In the genomic region with DNA sequence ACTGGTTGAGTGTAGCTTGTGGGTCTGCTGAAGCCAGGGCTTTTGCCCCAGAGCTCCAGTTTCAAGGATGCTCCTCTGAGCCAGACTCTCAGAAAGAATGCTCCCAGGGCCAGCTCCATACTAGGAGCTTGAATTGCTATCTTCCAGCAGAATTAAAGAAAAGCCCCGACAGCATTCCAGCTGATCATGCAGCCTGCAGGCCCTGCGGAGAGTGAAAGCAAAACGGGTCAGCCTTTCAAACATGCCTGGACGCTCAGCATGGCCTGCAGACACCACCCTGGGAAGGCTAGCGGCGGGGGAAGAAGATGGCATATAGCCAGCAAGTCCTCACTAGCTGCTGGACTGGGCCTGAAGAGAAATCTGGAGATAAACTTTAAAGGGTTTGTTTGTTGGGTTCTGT, we compare ENCODE assay signal across 8 mouse cellular contexts. TPM values are rescaled to one million over a fixed set of nuclear protein-coding genes. Genes with fewer than 3 reads are reported as not detected.
DNase-seq lines count a peak whose midpoint lies in the region; ATAC-seq and TF ChIP-seq lines count a peak whose summit lies in the region.

No protein-coding gene starts in this region.

- ATAC-seq in intestine, embryonic 14.5 days (replicated peaks; ENCODE audit: low FRiP score, low TSS enrichment, low read depth): no peak
- no peak for ATAC-seq in intestine, postnatal 0 days
- no peak for ATAC-seq in forebrain, embryonic 15.5 days (replicated peaks)

- no peaks in the 10 kb centered on the region for H3K36me3 ChIP-seq in intestine, embryonic 14.5 days (ENCODE audit: control insufficient read depth, insufficient read depth, low read length)
- no peaks in the 10 kb centered on the region for H3K36me3 ChIP-seq in intestine, postnatal 0 days (ENCODE audit: control insufficient read depth, insufficient read depth)
- no peaks in the 10 kb centered on the region for H3K36me3 ChIP-seq in forebrain, embryonic 15.5 days
- no peaks in the 10 kb centered on the region for H3K36me3 ChIP-seq in thymus, adult 2 months (ENCODE audit: control insufficient read depth, insufficient read depth, low read length)

- no peak for DNase-seq in intestine, embryonic 14.5 days (ENCODE audit: low spot score)
- peak; percentile 34 to 44 for DNase-seq in heart, postnatal 14 days
- peak; percentile 81 for DNase-seq in lung, postnatal 25 days (ENCODE audit: low spot score)
- DNase-seq in testis, postnatal 14 days (ENCODE audit: low spot score): peak; percentile 21
- no peak for DNase-seq in thymus, postnatal 4 days
- DNase-seq in thymus, adult 2 months: no peak

- no peak for TF ChIP-seq POLR2A in thymus, adult 2 months (IDR thresholded peaks at IDR 0.05; ENCODE audit: control insufficient read depth, extremely low read depth, insufficient read depth, low read length, poor library complexity)

- peak overlapping the region; percentile 51; the same call in 1 of the 2 replicates for H3K27ac ChIP-seq in intestine, embryonic 14.5 days (ENCODE audit: low read depth)
- H3K27ac ChIP-seq in intestine, postnatal 0 days (ENCODE audit: low read depth, low read length): no peak overlapping the region; the same call in 1 of the 2 replicates
- H3K27ac ChIP-seq in forebrain, embryonic 15.5 days (replicated peaks): peak overlapping the region; percentile 72
- H3K27ac ChIP-seq in thymus, adult 2 months (ENCODE audit: control insufficient read depth, insufficient read depth, low read length): no peak overlapping the region

- intact Hi-C loops in heart, postnatal 14 days (cut with DNase I): loop anchor here (10.0 kb wide), 1 partner anchor 1002 kb away; no protein-coding TSS in a partner anchor

- WGBS in intestine, embryonic 14.5 days: 23% methylated on average over 6 of the region's 6 CpGs
- 49% methylated on average over 6 of the region's 6 CpGs for WGBS in intestine, postnatal 0 days
- WGBS in forebrain, embryonic 15.5 days: 28% methylated on average over 6 of the region's 6 CpGs
- WGBS in thymus, adult 2 months: 91% methylated on average over 6 of the region's 6 CpGs

- no peak overlapping the region for H3K9ac ChIP-seq in intestine, embryonic 14.5 days (ENCODE audit: low read length)
- H3K9ac ChIP-seq in intestine, postnatal 0 days (ENCODE audit: low read depth, low read length): no peak overlapping the region
- 0 out of 2 replicates have a peak overlapping the region, but pooled peaks have one; percentile 5 for H3K9ac ChIP-seq in forebrain, embryonic 15.5 days (replicated peaks)

- no peak for TF ChIP-seq CTCF in intestine, postnatal 0 days (IDR thresholded peaks at IDR 0.05; ENCODE audit: low read depth)
- TF ChIP-seq CTCF in thymus, adult 2 months (IDR thresholded peaks at IDR 0.05; ENCODE audit: borderline replicate concordance, control insufficient read depth, extremely low read depth, insufficient read depth, low read length, poor library complexity): no peak

- H3K4me2 ChIP-seq in intestine, embryonic 14.5 days (ENCODE audit: low read length): no peak overlapping the region
- H3K4me2 ChIP-seq in intestine, postnatal 0 days (replicated peaks; ENCODE audit: low read depth): no peak overlapping the region
- no peak overlapping the region for H3K4me2 ChIP-seq in forebrain, embryonic 15.5 days (replicated peaks)

- no peaks in the 10 kb centered on the region for H3K27me3 ChIP-seq in intestine, embryonic 14.5 days (replicated peaks; ENCODE audit: control insufficient read depth, insufficient read depth, low read length)
- H3K27me3 ChIP-seq in intestine, postnatal 0 days (replicated peaks; ENCODE audit: control insufficient read depth, insufficient read depth, low read length): no peaks in the 10 kb centered on the region
- H3K27me3 ChIP-seq in forebrain, embryonic 15.5 days: no peaks in the 10 kb centered on the region
- H3K27me3 ChIP-seq in thymus, adult 2 months (ENCODE audit: control insufficient read depth, insufficient read depth, low read length): no peaks in the 10 kb centered on the region

- H3K9me3 ChIP-seq in intestine, embryonic 14.5 days (ENCODE audit: control insufficient read depth, low read length): no peaks in the 10 kb centered on the region
- H3K9me3 ChIP-seq in intestine, postnatal 0 days (ENCODE audit: control insufficient read depth): no peaks in the 10 kb centered on the region
- no peaks in the 10 kb centered on the region for H3K9me3 ChIP-seq in forebrain, embryonic 15.5 days

- H3K4me1 ChIP-seq in intestine, embryonic 14.5 days (replicated peaks; ENCODE audit: control insufficient read depth, insufficient read depth, low read length): 0 out of 2 replicates have a peak, but pooled peaks cover 10% of the 10 kb centered on the region
- H3K4me1 ChIP-seq in intestine, postnatal 0 days (replicated peaks; ENCODE audit: control insufficient read depth, insufficient read depth, low read length): no peaks in the 10 kb centered on the region
- peaks cover 42% of the 10 kb centered on the region for H3K4me1 ChIP-seq in forebrain, embryonic 15.5 days
- H3K4me1 ChIP-seq in thymus, adult 2 months (replicated peaks; ENCODE audit: control insufficient read depth, insufficient read depth, low read length): peaks cover 8% of the 10 kb centered on the region

- no peak overlapping the region for H3K4me3 ChIP-seq in intestine, embryonic 14.5 days (ENCODE audit: low read depth, low read length)
- H3K4me3 ChIP-seq in intestine, postnatal 0 days (ENCODE audit: low read depth, low read length): no peak overlapping the region
- H3K4me3 ChIP-seq in forebrain, embryonic 15.5 days: no peak overlapping the region
- H3K4me3 ChIP-seq in thymus, adult 2 months (ENCODE audit: control insufficient read depth, insufficient read depth, low read length): no peak overlapping the region

RNA-seq across cellular contexts. Expression of a gene that starts 55.0 kb away (rescaled TPM):
- polyA plus RNA-seq in intestine, embryonic 14.5 days (2014; fragmentation: Nextera tagmentation; extraction: Ambion mirVana): 15.0 and 20.1 TPM in 2 replicates
- 4.2 and 4.4 TPM in 2 replicates for polyA plus RNA-seq in intestine, postnatal 0 days (2015; fragmentation: Nextera tagmentation; extraction: Ambion mirVana)
- 139 and 154 TPM in 2 replicates for polyA plus RNA-seq in forebrain, embryonic 15.5 days (2015; fragmentation: Nextera tagmentation; extraction: Ambion mirVana)
- total RNA-seq in heart, postnatal 14 days (2021): 10 to 100 TPM; 11.7 to 17.2 TPM
- polyA plus RNA-seq in thymus, adult 2 months (2012; rRNA removed): 5.2 and 5.3 TPM in 2 replicates

Comparison
In these comparisons a context has a peak if more than half of its experiments do, and no peak if none do; other contexts are left out.
1. H3K27ac ChIP-seq: peak in intestine, embryonic 14.5 days (single experiment) and forebrain, embryonic 15.5 days (single experiment); none in intestine, postnatal 0 days (single experiment) and thymus, adult 2 months (single experiment).
2. DNase-seq: peak in heart, postnatal 14 days (2 of 2), lung, postnatal 25 days (single experiment) and testis, postnatal 14 days (single experiment); none in intestine, embryonic 14.5 days (single experiment), thymus, postnatal 4 days (single experiment) and thymus, adult 2 months (single experiment).